Mouse (Mus musculus): Measurements from ENCODE around the gene Heatr9.

DNA sequence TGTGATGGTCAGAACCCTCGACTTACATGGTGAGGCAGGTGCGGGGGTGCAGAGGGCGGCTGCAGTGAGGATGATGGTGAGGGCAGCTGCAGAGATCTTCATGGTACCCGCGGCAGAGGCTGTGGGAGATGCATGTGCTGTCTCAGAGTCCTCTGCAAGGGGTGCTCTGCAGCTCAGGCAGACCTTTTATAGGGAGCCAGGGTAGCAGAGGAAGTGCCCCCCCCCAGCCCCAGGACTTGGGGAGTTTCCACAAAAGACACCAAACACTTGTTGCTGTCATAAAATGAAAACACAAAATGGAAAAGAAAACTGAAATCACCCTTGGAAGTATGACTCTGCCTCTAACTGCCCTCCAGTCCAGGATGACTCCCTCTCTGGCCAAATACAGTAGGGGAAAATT lies 8.4 kb upstream of the Heatr9 start, which contains the start of gene Ccl5:
- TF ChIP-seq CTCF (IDR thresholded peaks at IDR 0.05) (no peak), EP300 (IDR thresholded peaks at IDR 0.05) (no peak)
